In genomic region chr16:85507264-85507663, GRCm38 (mm10) we compare ENCODE assay signal across 22 mouse cellular contexts.
"Had no signal": no experiment of that assay in that cellular context is flagged by ENCODE, and none has a peak within 500 bp of the region (broad histone marks: within the 10 kb centered on the region; RNA-seq: fewer than 3 reads in every experiment).

No protein-coding gene starts in this region.

- ATAC-seq: hindbrain, embryonic 16.5 days; hindbrain, postnatal 0 days; inflammation-experienced regulatory T-cells, adult 6 months; intestine, embryonic 15.5 days; intestine, embryonic 16.5 days; intestine, postnatal 0 days had no signal

- DNase-seq: heart, postnatal 10 days; heart, postnatal 14 days; heart, postnatal 36 days; heart, postnatal 4 days; kidney, adult 11 months; kidney, adult 18-20 months; kidney, adult 2 months; kidney, adult 8-10 months; kidney, adult 9 months; kidney, postnatal 10 days; kidney, postnatal 14 days; kidney, postnatal 25 days; kidney, postnatal 36 days; kidney, postnatal 4 days; layer of hippocampus, adult 9-11 months; layer of hippocampus, postnatal 36 days had no signal
